Mouse (Mus musculus): ENCODE data around the gene Isg20.

- TF ChIP-seq CTCF (IDR thresholded peaks at IDR 0.05; ENCODE audit: borderline replicate concordance, extremely low read depth, insufficient read depth, insufficient read length) (no peak), POLR2A (IDR thresholded peaks at IDR 0.05; ENCODE audit: borderline replicate concordance, extremely low read depth, insufficient read depth, insufficient read length, poor library complexity, severe bottlenecking) (no peak)
These were observed 9.0 kb upstream of the Isg20 start for GRCm38 (mm10) chr7:78904175-78904574.

All from brain, embryonic 14.5 days (tissue).